Mouse (Mus musculus): ENCODE data around the gene Slc26a8. TPM values are rescaled to one million over a fixed set of nuclear protein-coding genes. Genes with fewer than 3 reads are reported as not detected.

Slc26a8 gene
- polyA plus RNA-seq, 2 experiments, result 0.77 to 2.6 TPM

DNA sequence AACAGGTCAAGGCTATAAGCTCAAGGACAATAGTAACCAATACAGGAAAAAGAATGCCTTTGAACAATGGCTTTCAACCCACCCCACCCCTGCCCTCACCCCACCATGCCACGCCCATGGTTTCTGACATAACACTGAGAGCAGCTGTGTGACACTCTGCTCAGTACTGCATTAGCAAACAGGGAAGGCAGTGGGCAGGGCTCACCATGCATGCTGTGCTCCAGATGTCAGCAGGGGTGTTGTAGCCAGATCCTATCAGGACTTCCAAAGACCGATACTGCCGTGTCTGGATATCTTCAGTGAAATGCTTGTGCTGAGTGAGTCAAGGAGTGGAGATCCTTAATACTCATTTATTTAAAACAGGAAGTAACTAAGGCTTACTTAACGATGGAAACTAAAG lies 96.1 kb downstream of the Slc26a8 start:
- Histone ChIP-seq H3K27ac (replicated peaks; ENCODE audit: low read depth, low read length) (no peak overlapping the region), H3K36me3 (ENCODE audit: control insufficient read depth, insufficient read depth, low read length) (peaks cover 88% of the 10 kb centered on the region), H3K4me2 (replicated peaks; ENCODE audit: low read depth, low read length, severe bottlenecking) (no peak overlapping the region), H3K27me3 (ENCODE audit: control insufficient read depth, insufficient read depth, low read length) (no peaks in the 10 kb centered on the region), H3K4me1 (ENCODE audit: control insufficient read depth, insufficient read depth, low read length) (no peaks in the 10 kb centered on the region), H3K9ac (ENCODE audit: low read depth, low read length, severe bottlenecking) (no peak overlapping the region), H3K4me3 (replicated peaks; ENCODE audit: low read length) (no peak overlapping the region), H3K9me3 (ENCODE audit: control insufficient read depth, low read length) (no peaks in the 10 kb centered on the region)
- DNase-seq (ENCODE audit: low spot score) (peak; percentile 20), ATAC-seq (ENCODE audit: low FRiP score, low read depth) (no peak)
- no peak for TF ChIP-seq POLR2A (IDR thresholded peaks at IDR 0.05; ENCODE audit: borderline replicate concordance, extremely low read depth, insufficient read depth, insufficient read length)
- 51% methylated on average over 4 of the region's 4 CpGs for WGBS

- no peak for TF ChIP-seq POLR2A (IDR thresholded peaks at IDR 0.05; ENCODE audit: borderline replicate concordance, extremely low read depth, insufficient read depth, insufficient read length)
- WGBS, result 28% methylated on average over 4 of the region's 4 CpGs
- no peak overlapping the region for H3K4me2 ChIP-seq (replicated peaks; ENCODE audit: low read depth, low read length, severe bottlenecking)
- DNase-seq (ENCODE audit: low spot score) (peak; percentile 28), ATAC-seq (ENCODE audit: low FRiP score, low read depth) (peak; percentile 34)
- no peak overlapping the region for H3K27ac ChIP-seq (replicated peaks; ENCODE audit: low read depth, low read length)
- no peaks in the 10 kb centered on the region for H3K27me3 ChIP-seq (ENCODE audit: control insufficient read depth, insufficient read depth, low read length)
- H3K4me1 ChIP-seq (ENCODE audit: control insufficient read depth, insufficient read depth, low read length), result no peaks in the 10 kb centered on the region
- H3K36me3 ChIP-seq (ENCODE audit: control insufficient read depth, insufficient read depth, low read length), result peaks cover 90% of the 10 kb centered on the region
- no peak overlapping the region for H3K4me3 ChIP-seq (replicated peaks; ENCODE audit: low read length)
- no peaks in the 10 kb centered on the region for H3K9me3 ChIP-seq (ENCODE audit: control insufficient read depth, low read length)
- no peak overlapping the region for H3K9ac ChIP-seq (ENCODE audit: low read depth, low read length, severe bottlenecking)
Measured at GRCm38 (mm10) chr17:28592998-28593397, 97.0 kb downstream of the Slc26a8 start.

DNA sequence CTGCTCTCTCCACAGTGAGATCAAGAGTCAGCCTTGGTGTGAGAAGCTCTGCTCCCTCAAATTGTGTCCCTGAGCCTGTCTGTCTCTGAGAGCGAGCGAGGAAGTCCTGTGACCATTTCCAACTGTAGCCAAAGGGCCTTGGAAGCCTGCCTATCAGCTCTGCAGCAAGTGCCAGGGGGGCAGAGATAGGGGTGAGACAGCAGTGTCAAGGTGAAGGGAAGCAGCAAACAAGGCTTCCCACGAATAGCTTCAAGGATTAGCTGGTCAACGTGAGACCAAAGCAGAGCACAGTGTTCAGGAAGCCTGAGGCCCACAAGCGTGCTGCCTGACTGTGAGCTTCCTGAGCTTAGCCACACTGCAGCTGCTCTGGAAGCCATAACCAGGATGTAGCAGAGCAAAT lies 98.6 kb downstream of the Slc26a8 start:
- Histone ChIP-seq H3K4me3 (replicated peaks; ENCODE audit: low read length) (no peak overlapping the region), H3K36me3 (ENCODE audit: control insufficient read depth, insufficient read depth, low read length) (peaks cover 81% of the 10 kb centered on the region), H3K4me2 (replicated peaks; ENCODE audit: low read depth, low read length, severe bottlenecking) (no peak overlapping the region), H3K27ac (replicated peaks; ENCODE audit: low read depth, low read length) (no peak overlapping the region), H3K9me3 (ENCODE audit: control insufficient read depth, low read length) (no peaks in the 10 kb centered on the region), H3K27me3 (ENCODE audit: control insufficient read depth, insufficient read depth, low read length) (no peaks in the 10 kb centered on the region), H3K9ac (ENCODE audit: low read depth, low read length, severe bottlenecking) (no peak overlapping the region), H3K4me1 (ENCODE audit: control insufficient read depth, insufficient read depth, low read length) (no peaks in the 10 kb centered on the region)
- DNase-seq (ENCODE audit: low spot score) (no peak), ATAC-seq (ENCODE audit: low FRiP score, low read depth) (no peak)
- WGBS, result 97% methylated on average over 5 of the region's 5 CpGs
- no peak for TF ChIP-seq POLR2A (IDR thresholded peaks at IDR 0.05; ENCODE audit: borderline replicate concordance, extremely low read depth, insufficient read depth, insufficient read length)

GRCm38 (mm10) chr17:28590596-28590995 lies 99.4 kb downstream of the Slc26a8 start:
- ATAC-seq (ENCODE audit: low FRiP score, low read depth) (no peak), DNase-seq (ENCODE audit: low spot score) (no peak)
- WGBS, result 90% methylated on average over 3 of the region's 3 CpGs

GRCm38 (mm10) chr17:28588591-28588990 lies 101.4 kb downstream of the Slc26a8 start:
- H3K4me3 ChIP-seq (replicated peaks; ENCODE audit: low read length), result no peak overlapping the region
- H3K4me2 ChIP-seq (replicated peaks; ENCODE audit: low read depth, low read length, severe bottlenecking), result no peak overlapping the region
- peaks cover 58% of the 10 kb centered on the region for H3K36me3 ChIP-seq (ENCODE audit: control insufficient read depth, insufficient read depth, low read length)
- H3K4me1 ChIP-seq (ENCODE audit: control insufficient read depth, insufficient read depth, low read length), result no peaks in the 10 kb centered on the region
- TF ChIP-seq POLR2A (IDR thresholded peaks at IDR 0.05; ENCODE audit: borderline replicate concordance, extremely low read depth, insufficient read depth, insufficient read length), result no peak
- H3K27me3 ChIP-seq (ENCODE audit: control insufficient read depth, insufficient read depth, low read length), result no peaks in the 10 kb centered on the region
- no peak overlapping the region for H3K9ac ChIP-seq (ENCODE audit: low read depth, low read length, severe bottlenecking)
- H3K9me3 ChIP-seq (ENCODE audit: control insufficient read depth, low read length), result no peaks in the 10 kb centered on the region
- DNase-seq (ENCODE audit: low spot score), result no peak
- 85% methylated on average over 2 of the region's 2 CpGs for WGBS
- no peak for ATAC-seq (ENCODE audit: low FRiP score, low read depth)
- no peak overlapping the region for H3K27ac ChIP-seq (replicated peaks; ENCODE audit: low read depth, low read length)

More at GRCm38 (mm10) chr17:28590596-28590995, 99.4 kb downstream of the Slc26a8 start:
- Histone ChIP-seq H3K36me3 (ENCODE audit: control insufficient read depth, insufficient read depth, low read length) (peaks cover 72% of the 10 kb centered on the region), H3K9ac (ENCODE audit: low read depth, low read length, severe bottlenecking) (no peak overlapping the region), H3K9me3 (ENCODE audit: control insufficient read depth, low read length) (no peaks in the 10 kb centered on the region), H3K27ac (replicated peaks; ENCODE audit: low read depth, low read length) (no peak overlapping the region), H3K4me3 (replicated peaks; ENCODE audit: low read length) (no peak overlapping the region), H3K4me1 (ENCODE audit: control insufficient read depth, insufficient read depth, low read length) (no peaks in the 10 kb centered on the region), H3K27me3 (ENCODE audit: control insufficient read depth, insufficient read depth, low read length) (no peaks in the 10 kb centered on the region), H3K4me2 (replicated peaks; ENCODE audit: low read depth, low read length, severe bottlenecking) (no peak overlapping the region)
- no peak for TF ChIP-seq POLR2A (IDR thresholded peaks at IDR 0.05; ENCODE audit: borderline replicate concordance, extremely low read depth, insufficient read depth, insufficient read length)

Other genes with a start within 250 kb of the Slc26a8 start
- gene Fkbp5, start 172.7 kb downstream of the Slc26a8 start, polyA plus RNA-seq (2012; rRNA removed), result 21.4 and 23.3 TPM in 2 replicates
- 8.7 and 9.2 TPM in 2 replicates for gene Fkbp5, start 172.7 kb downstream of the Slc26a8 start, polyA plus RNA-seq (2014; fragmentation: Nextera tagmentation; extraction: Ambion mirVana)
- 0.04 and 0.05 TPM in 2 replicates for gene Armc12, start 159.4 kb downstream of the Slc26a8 start, polyA plus RNA-seq (2012; rRNA removed)
- not detected in 2 replicates for gene Armc12, start 159.4 kb downstream of the Slc26a8 start, polyA plus RNA-seq (2014; fragmentation: Nextera tagmentation; extraction: Ambion mirVana)
- gene Clpsl2, start 140.8 kb downstream of the Slc26a8 start, polyA plus RNA-seq (2012; rRNA removed), result 0.18 TPM in 1 of 2 replicates, not detected in the other
- gene Clpsl2, start 140.8 kb downstream of the Slc26a8 start, polyA plus RNA-seq (2014; fragmentation: Nextera tagmentation; extraction: Ambion mirVana), result not detected in 2 replicates
- 0.15 and 0.59 TPM in 2 replicates for gene Clps, start 129.5 kb downstream of the Slc26a8 start, polyA plus RNA-seq (2012; rRNA removed)
- not detected in 2 replicates for gene Clps, start 129.5 kb downstream of the Slc26a8 start, polyA plus RNA-seq (2014; fragmentation: Nextera tagmentation; extraction: Ambion mirVana)
- gene Lhfpl5, start 114.6 kb downstream of the Slc26a8 start, polyA plus RNA-seq (2012; rRNA removed), result 0.05 TPM in 1 of 2 replicates, not detected in the other
- 0.17 and 0.53 TPM in 2 replicates for gene Lhfpl5, start 114.6 kb downstream of the Slc26a8 start, polyA plus RNA-seq (2014; fragmentation: Nextera tagmentation; extraction: Ambion mirVana)
- gene Srpk1, start 67.5 kb downstream of the Slc26a8 start, polyA plus RNA-seq (2012; rRNA removed), result 59.8 and 61.2 TPM in 2 replicates
- 101 and 115 TPM in 2 replicates for gene Srpk1, start 67.5 kb downstream of the Slc26a8 start, polyA plus RNA-seq (2014; fragmentation: Nextera tagmentation; extraction: Ambion mirVana)
- 74.1 and 76.6 TPM in 2 replicates for gene Mapk14, start 1.1 kb upstream of the Slc26a8 start, polyA plus RNA-seq (2012; rRNA removed)
- 53.8 and 58.0 TPM in 2 replicates for gene Mapk14, start 1.1 kb upstream of the Slc26a8 start, polyA plus RNA-seq (2014; fragmentation: Nextera tagmentation; extraction: Ambion mirVana)
- 0.26 and 0.54 TPM in 2 replicates for gene AC170998.1, start 35.9 kb upstream of the Slc26a8 start, polyA plus RNA-seq (2012; rRNA removed)
- gene AC170998.1, start 35.9 kb upstream of the Slc26a8 start, polyA plus RNA-seq (2014; fragmentation: Nextera tagmentation; extraction: Ambion mirVana), result 1.9 and 2.2 TPM in 2 replicates
- gene Mapk13, start 79.1 kb upstream of the Slc26a8 start, polyA plus RNA-seq (2012; rRNA removed), result 38.3 and 39.4 TPM in 2 replicates
- gene Mapk13, start 79.1 kb upstream of the Slc26a8 start, polyA plus RNA-seq (2014; fragmentation: Nextera tagmentation; extraction: Ambion mirVana), result 47.4 and 55.6 TPM in 2 replicates
- gene Brpf3, start 110.9 kb upstream of the Slc26a8 start, polyA plus RNA-seq (2012; rRNA removed), result 70.0 and 77.8 TPM in 2 replicates
- 11.0 and 12.9 TPM in 2 replicates for gene Brpf3, start 110.9 kb upstream of the Slc26a8 start, polyA plus RNA-seq (2014; fragmentation: Nextera tagmentation; extraction: Ambion mirVana)
- 2.3 and 2.7 TPM in 2 replicates for gene Pnpla1, start 168.2 kb upstream of the Slc26a8 start, polyA plus RNA-seq (2012; rRNA removed)
- 4.5 and 5.0 TPM in 2 replicates for gene Pnpla1, start 168.2 kb upstream of the Slc26a8 start, polyA plus RNA-seq (2014; fragmentation: Nextera tagmentation; extraction: Ambion mirVana)
- 0.35 and 0.37 TPM in 2 replicates for gene 4930539E08Rik, start 225.1 kb upstream of the Slc26a8 start, polyA plus RNA-seq (2012; rRNA removed)
- 0.07 and 0.18 TPM in 2 replicates for gene 4930539E08Rik, start 225.1 kb upstream of the Slc26a8 start, polyA plus RNA-seq (2014; fragmentation: Nextera tagmentation; extraction: Ambion mirVana)